Mouse (Mus musculus) A20 (cell line): ENCODE results near the gene Tomm22.

Experiments used
- DNase-seq: peaks from one replicate; pipeline ENCODE4 v3.0.0-alpha.2; 2011; ENCODE audit warnings: low read depth, low spot score

Tomm22 gene

GRCm38 (mm10) chr15:79670249-79670971, at the start of gene Tomm22:
TSS of gene Tomm22 (plus strand) at chr15:79670861.
- DNase-seq = peak; percentile 93

GRCm38 (mm10) chr15:79630471-79630870, 40.2 kb upstream of the Tomm22 start:
- DNase-seq = no peak

- DNase-seq = no peak
Measured at GRCm38 (mm10) chr15:79641135-79641817, 29.4 kb upstream of the Tomm22 start.

- DNase-seq = no peak
Measured at GRCm38 (mm10) chr15:79645483-79645882, 25.2 kb upstream of the Tomm22 start.

GRCm38 (mm10) chr15:79648130-79648529, 22.5 kb upstream of the Tomm22 start:
- no peak for DNase-seq

GRCm38 (mm10) chr15:79650569-79650968, 20.1 kb upstream of the Tomm22 start:
- DNase-seq = peak; percentile 71

- DNase-seq = peak; percentile 62
Measured at GRCm38 (mm10) chr15:79651481-79651880, 19.2 kb upstream of the Tomm22 start.

- DNase-seq = no peak
Measured at GRCm38 (mm10) chr15:79656451-79656850, 14.2 kb upstream of the Tomm22 start.

GRCm38 (mm10) chr15:79657837-79658530, 12.7 kb upstream of the Tomm22 start:
- peak; percentile 87 for DNase-seq

- peak; percentile 97 for DNase-seq
Measured at GRCm38 (mm10) chr15:79658531-79659375, 11.9 kb upstream of the Tomm22 start, which contains the start of the genes Fam227a and Cby1. TSS of gene Fam227a (minus strand) at chr15:79658956. TSS of gene Cby1 (plus strand) at chr15:79659199.

GRCm38 (mm10) chr15:79661852-79662251, 8.8 kb upstream of the Tomm22 start:
- DNase-seq = peak; percentile 67

- no peak for DNase-seq
Measured at GRCm38 (mm10) chr15:79664666-79665065, 6.0 kb upstream of the Tomm22 start.

GRCm38 (mm10) chr15:79669195-79669594, 1.5 kb upstream of the Tomm22 start:
- DNase-seq = no peak

GRCm38 (mm10) chr15:79670972-79671299, 275 bp downstream of the Tomm22 start:
- DNase-seq = no peak

- DNase-seq = peak; percentile 54
Measured at GRCm38 (mm10) chr15:79671828-79672348, 1.2 kb downstream of the Tomm22 start.

GRCm38 (mm10) chr15:79677936-79678335, 7.3 kb downstream of the Tomm22 start:
- DNase-seq = no peak

GRCm38 (mm10) chr15:79681973-79682372, 11.3 kb downstream of the Tomm22 start:
- DNase-seq = no peak

GRCm38 (mm10) chr15:79683146-79683545, 12.5 kb downstream of the Tomm22 start:
- DNase-seq = no peak

- no peak for DNase-seq
Measured at GRCm38 (mm10) chr15:79683707-79684465, 13.2 kb downstream of the Tomm22 start.

GRCm38 (mm10) chr15:79684616-79685015, 14.0 kb downstream of the Tomm22 start:
- no peak for DNase-seq
